In genomic region chr16:23226601-23227351, GRCm38 (mm10) we compare ENCODE assay signal across 8 mouse cellular contexts. TPM values are rescaled to one million over a fixed set of nuclear protein-coding genes. Genes with fewer than 3 reads are reported as not detected.
DNase-seq lines count a peak whose midpoint lies in the region; ATAC-seq and TF ChIP-seq lines count a peak whose summit lies in the region.

No protein-coding gene starts in this region.

- H3K27ac ChIP-seq in forebrain, embryonic 15.5 days (replicated peaks), result peak overlapping the region; percentile 96
- peak overlapping the region; percentile 59 for H3K27ac ChIP-seq in hindbrain, postnatal 0 days
- H3K27ac ChIP-seq in liver, embryonic 12.5 days, result no peak overlapping the region
- peak overlapping the region; percentile 79 for H3K27ac ChIP-seq in neural tube, embryonic 12.5 days

- H3K4me3 ChIP-seq in forebrain, embryonic 15.5 days, result peak overlapping the region; percentile 79
- peak overlapping the region; percentile 62 for H3K4me3 ChIP-seq in hindbrain, postnatal 0 days (ENCODE audit: low read length)
- peak overlapping the region; percentile 58 for H3K4me3 ChIP-seq in liver, embryonic 12.5 days
- H3K4me3 ChIP-seq in neural tube, embryonic 12.5 days, result peak overlapping the region; percentile 66

- H3K4me2 ChIP-seq in forebrain, embryonic 15.5 days (replicated peaks), result peak overlapping the region; percentile 64
- H3K4me2 ChIP-seq in hindbrain, postnatal 0 days (ENCODE audit: low read depth, low read length), result peak overlapping the region; percentile 96
- peak overlapping the region; percentile 62 for H3K4me2 ChIP-seq in liver, embryonic 12.5 days
- peak overlapping the region; percentile 86 for H3K4me2 ChIP-seq in neural tube, embryonic 12.5 days (replicated peaks)

- WGBS in forebrain, embryonic 15.5 days, result 6% methylated on average over 14 of the region's 14 CpGs
- 9% methylated on average over 14 of the region's 14 CpGs for WGBS in hindbrain, postnatal 0 days
- WGBS in liver, embryonic 12.5 days (ENCODE audit: insufficient replicate concordance), result 14% methylated on average over 14 of the region's 14 CpGs
- 13% methylated on average over 14 of the region's 14 CpGs for WGBS in neural tube, embryonic 12.5 days

- no peaks in the 10 kb centered on the region for H3K36me3 ChIP-seq in forebrain, embryonic 15.5 days
- H3K36me3 ChIP-seq in hindbrain, postnatal 0 days (ENCODE audit: insufficient read depth, low read length), result no peaks in the 10 kb centered on the region
- no peaks in the 10 kb centered on the region for H3K36me3 ChIP-seq in liver, embryonic 12.5 days
- no peaks in the 10 kb centered on the region for H3K36me3 ChIP-seq in neural tube, embryonic 12.5 days

- TF ChIP-seq CTCF in hindbrain, postnatal 0 days (IDR thresholded peaks at IDR 0.05; ENCODE audit: low read depth), result no peak

- peak overlapping the region; percentile 96 for H3K9ac ChIP-seq in forebrain, embryonic 15.5 days (replicated peaks)
- peak overlapping the region; percentile 67 for H3K9ac ChIP-seq in hindbrain, postnatal 0 days (replicated peaks; ENCODE audit: low read length)
- H3K9ac ChIP-seq in liver, embryonic 12.5 days, result 0 out of 2 replicates have a peak overlapping the region, but pooled peaks have one; percentile 44
- peak overlapping the region; percentile 89 for H3K9ac ChIP-seq in neural tube, embryonic 12.5 days

- no peaks in the 10 kb centered on the region for H3K27me3 ChIP-seq in forebrain, embryonic 15.5 days
- H3K27me3 ChIP-seq in hindbrain, postnatal 0 days (ENCODE audit: insufficient read depth, low read length), result no peaks in the 10 kb centered on the region
- H3K27me3 ChIP-seq in liver, embryonic 12.5 days (replicated peaks), result peaks cover 74% of the 10 kb centered on the region
- no peaks in the 10 kb centered on the region for H3K27me3 ChIP-seq in neural tube, embryonic 12.5 days (replicated peaks)

- no peaks in the 10 kb centered on the region for H3K9me3 ChIP-seq in forebrain, embryonic 15.5 days
- H3K9me3 ChIP-seq in hindbrain, postnatal 0 days (ENCODE audit: low read length), result no peaks in the 10 kb centered on the region
- no peaks in the 10 kb centered on the region for H3K9me3 ChIP-seq in liver, embryonic 12.5 days (replicated peaks)
- no peaks in the 10 kb centered on the region for H3K9me3 ChIP-seq in neural tube, embryonic 12.5 days

- ATAC-seq in cerebellum, adult (ENCODE audit: insufficient number of reproducible peaks, low FRiP score, low TSS enrichment), result no peak
- ATAC-seq in forebrain, embryonic 15.5 days (replicated peaks), result no peak
- ATAC-seq in hindbrain, postnatal 0 days, result no peak
- ATAC-seq in liver, embryonic 12.5 days, result no peak
- peak; percentile 19; the same call in 1 of the 2 replicates for ATAC-seq in neural tube, embryonic 12.5 days (ENCODE audit: low FRiP score, low read depth)

- H3K4me1 ChIP-seq in forebrain, embryonic 15.5 days, result peaks cover 53% of the 10 kb centered on the region
- H3K4me1 ChIP-seq in hindbrain, postnatal 0 days (ENCODE audit: insufficient read depth, low read length), result no peaks in the 10 kb centered on the region; the same call in 1 of the 2 replicates
- no peaks in the 10 kb centered on the region for H3K4me1 ChIP-seq in liver, embryonic 12.5 days
- peaks cover 25% of the 10 kb centered on the region for H3K4me1 ChIP-seq in neural tube, embryonic 12.5 days

- peak; percentile 17 for DNase-seq in cerebellum, adult 9-10 months
- peak; percentile 45 to 49 for DNase-seq in adrenal gland, postnatal 36 days
- peak; percentile 70 for DNase-seq in hindbrain, postnatal 0 days (ENCODE audit: low spot score)
- no peak for DNase-seq in MN1 (ENCODE audit: low spot score)

RNA-seq across cellular contexts. Expression of gene St6gal1, which starts 2.2 kb away (rescaled TPM):
- total RNA-seq in adrenal gland, postnatal 36 days (2021), result 10 to 100 TPM; 45.5 to 49.5 TPM
- polyA plus RNA-seq in forebrain, embryonic 15.5 days (2015; fragmentation: Nextera tagmentation; extraction: Ambion mirVana), result 53.8 and 55.9 TPM in 2 replicates
- total RNA-seq in hindbrain, postnatal 0 days (2014; rRNA removed), result 23.9 and 39.9 TPM in 2 replicates
- 10.4 and 11.6 TPM in 2 replicates for polyA plus RNA-seq in hindbrain, postnatal 0 days (2015; fragmentation: Nextera tagmentation; extraction: Ambion mirVana)
- polyA plus RNA-seq in liver, embryonic 12.5 days (2016; fragmentation: Nextera tagmentation; extraction: Ambion mirVana), result 7.5 and 7.9 TPM in 2 replicates
- polyA plus RNA-seq in neural tube, embryonic 12.5 days (2016; fragmentation: Nextera tagmentation; extraction: Ambion mirVana), result 42.1 and 43.5 TPM in 2 replicates

Comparison
In these comparisons a context has a peak if more than half of its experiments do, and no peak if none do; other contexts are left out.
1. H3K9ac ChIP-seq: peak in every context shown above with its lines; median percentile 96 in forebrain, embryonic 15.5 days; 89 in neural tube, embryonic 12.5 days; 67 in hindbrain, postnatal 0 days; 44 in liver, embryonic 12.5 days.